ENCODE assay signal across 22 mouse cellular contexts in the genomic region with DNA sequence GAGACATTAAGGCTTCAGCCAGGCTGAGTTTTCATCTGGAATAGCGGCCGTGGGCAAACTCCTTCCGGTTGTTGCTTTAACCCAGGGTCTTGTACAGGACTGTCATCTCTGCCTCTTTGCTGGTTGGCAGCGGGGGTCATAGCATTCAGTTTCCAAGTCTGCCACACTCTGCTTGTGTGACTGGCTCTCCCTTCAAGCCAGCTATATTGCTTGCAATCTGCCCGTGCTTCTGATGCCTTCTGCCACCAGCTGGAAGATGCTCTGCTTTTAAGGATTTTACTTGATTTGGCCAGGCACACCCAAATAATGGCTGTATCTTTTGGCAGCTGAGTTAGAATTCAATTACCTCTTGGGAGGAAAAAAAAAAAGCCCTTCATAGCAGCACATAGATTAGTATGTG.
DNase-seq lines count a peak whose midpoint lies in the region; ATAC-seq and TF ChIP-seq lines count a peak whose summit lies in the region.
"Had no signal": no experiment of that assay in that cellular context is flagged by ENCODE, and none has a peak within 500 bp of the region (broad histone marks: within the 10 kb centered on the region; RNA-seq: fewer than 3 reads in every experiment).

No protein-coding gene starts in this region.

- H3K4me1 ChIP-seq in forebrain, embryonic 14.5 days (ENCODE audit: control insufficient read depth, insufficient read depth, low read length): peaks cover 4% of the 10 kb centered on the region; the same call in 1 of the 2 replicates
- peaks cover 15% of the 10 kb centered on the region for H3K4me1 ChIP-seq in forebrain, embryonic 13.5 days
- H3K4me1 ChIP-seq in hindbrain, embryonic 14.5 days (replicated peaks; ENCODE audit: control insufficient read depth, insufficient read depth, low read length): 0 out of 2 replicates have a peak, but pooled peaks cover 5% of the 10 kb centered on the region
- 0 out of 2 replicates have a peak, but pooled peaks cover 2% of the 10 kb centered on the region for H3K4me1 ChIP-seq in hindbrain, embryonic 11.5 days (replicated peaks; ENCODE audit: control insufficient read depth, insufficient read depth, low read length)
- peaks cover 15% of the 10 kb centered on the region for H3K4me1 ChIP-seq in midbrain, embryonic 15.5 days
- H3K4me1 ChIP-seq in midbrain, embryonic 11.5 days (ENCODE audit: control insufficient read depth, insufficient read depth, low read length): no peaks in the 10 kb centered on the region
- H3K4me1 ChIP-seq: limb, embryonic 15.5 days had no signal

- peak; percentile 50 for DNase-seq in forebrain, embryonic 14.5 days (ENCODE audit: low spot score)
- DNase-seq in hindbrain, embryonic 14.5 days (ENCODE audit: low spot score): no peak
- DNase-seq in hindbrain, embryonic 11.5 days (ENCODE audit: low spot score): no peak
- DNase-seq in midbrain, embryonic 11.5 days (ENCODE audit: low spot score, missing footprints): no peak
- DNase-seq in brain, embryonic 14.5 days (ENCODE audit: low read depth): peak; percentile 62
- DNase-seq in right cerebral cortex, adult 18-20 months: no peak
- DNase-seq: embryo, embryonic 11 days; gastrocnemius, postnatal 25 days; layer of hippocampus, postnatal 36 days; lung, embryonic 14.5 days; right cerebral cortex, postnatal 4 days; thymus, adult 18-20 months; thymus, postnatal 4 days had no signal

- H3K4me3 ChIP-seq in forebrain, embryonic 14.5 days (ENCODE audit: low read depth, low read length): no peak overlapping the region
- H3K4me3 ChIP-seq in forebrain, embryonic 13.5 days: no peak overlapping the region
- no peak overlapping the region for H3K4me3 ChIP-seq in hindbrain, embryonic 14.5 days (replicated peaks; ENCODE audit: low read length)
- no peak overlapping the region for H3K4me3 ChIP-seq in hindbrain, embryonic 11.5 days (ENCODE audit: low read depth, low read length)
- no peak overlapping the region for H3K4me3 ChIP-seq in midbrain, embryonic 15.5 days
- H3K4me3 ChIP-seq in midbrain, embryonic 11.5 days (ENCODE audit: low read depth, low read length): no peak overlapping the region
- H3K4me3 ChIP-seq: embryonic facial prominence, embryonic 13.5 days; erythroblast, embryonic 14.5 days; forebrain, embryonic 15.5 days; heart, adult 2 months; limb, embryonic 15.5 days had no signal

- H3K27ac ChIP-seq in forebrain, embryonic 14.5 days (ENCODE audit: low read depth, low read length): no peak overlapping the region
- H3K27ac ChIP-seq in forebrain, embryonic 13.5 days: no peak overlapping the region
- peak overlapping the region; percentile 36; the same call in 1 of the 2 replicates for H3K27ac ChIP-seq in hindbrain, embryonic 14.5 days
- H3K27ac ChIP-seq in hindbrain, embryonic 11.5 days (ENCODE audit: low read depth, low read length): no peak overlapping the region
- H3K27ac ChIP-seq in midbrain, embryonic 15.5 days: peak overlapping the region; percentile 28; the same call in 1 of the 2 replicates
- H3K27ac ChIP-seq in midbrain, embryonic 11.5 days (ENCODE audit: low read depth, low read length): no peak overlapping the region
- H3K27ac ChIP-seq: embryonic facial prominence, embryonic 13.5 days; forebrain, embryonic 15.5 days; heart, adult 2 months; limb, embryonic 15.5 days; liver, embryonic 14.5 days had no signal

- no peaks in the 10 kb centered on the region for H3K27me3 ChIP-seq in forebrain, embryonic 14.5 days (replicated peaks; ENCODE audit: control insufficient read depth, insufficient read depth, low read length)
- no peaks in the 10 kb centered on the region for H3K27me3 ChIP-seq in forebrain, embryonic 13.5 days
- no peaks in the 10 kb centered on the region for H3K27me3 ChIP-seq in hindbrain, embryonic 14.5 days (ENCODE audit: control insufficient read depth, insufficient read depth, low read length)
- H3K27me3 ChIP-seq in hindbrain, embryonic 11.5 days (ENCODE audit: control insufficient read depth, insufficient read depth, low read length): no peaks in the 10 kb centered on the region
- H3K27me3 ChIP-seq in midbrain, embryonic 15.5 days (replicated peaks): no peaks in the 10 kb centered on the region
- H3K27me3 ChIP-seq in midbrain, embryonic 11.5 days (ENCODE audit: control insufficient read depth, insufficient read depth, low read length): no peaks in the 10 kb centered on the region
- H3K27me3 ChIP-seq: embryonic facial prominence, embryonic 13.5 days; forebrain, embryonic 15.5 days; limb, embryonic 15.5 days had no signal

- TF ChIP-seq CTCF in brain, embryonic 14.5 days (IDR thresholded peaks at IDR 0.05; ENCODE audit: borderline replicate concordance, extremely low read depth, insufficient read depth, insufficient read length): no peak

- H3K9me3 ChIP-seq in forebrain, embryonic 14.5 days (replicated peaks; ENCODE audit: control insufficient read depth, low read length): no peaks in the 10 kb centered on the region
- H3K9me3 ChIP-seq in forebrain, embryonic 13.5 days (replicated peaks): peaks cover 12% of the 10 kb centered on the region
- H3K9me3 ChIP-seq in hindbrain, embryonic 14.5 days (ENCODE audit: control insufficient read depth, low read length): no peaks in the 10 kb centered on the region; the same call in 1 of the 2 replicates
- H3K9me3 ChIP-seq in hindbrain, embryonic 11.5 days (ENCODE audit: control insufficient read depth, low read length): no peaks in the 10 kb centered on the region
- H3K9me3 ChIP-seq in midbrain, embryonic 15.5 days: no peaks in the 10 kb centered on the region
- peaks cover 3% of the 10 kb centered on the region; the same call in 1 of the 2 replicates for H3K9me3 ChIP-seq in midbrain, embryonic 11.5 days (ENCODE audit: control insufficient read depth, low read length)
- H3K9me3 ChIP-seq: forebrain, embryonic 15.5 days; limb, embryonic 15.5 days had no signal

- TF ChIP-seq POLR2A in brain, embryonic 14.5 days (IDR thresholded peaks at IDR 0.05; ENCODE audit: borderline replicate concordance, extremely low read depth, insufficient read depth, insufficient read length, poor library complexity, severe bottlenecking): no peak

- WGBS in forebrain, embryonic 14.5 days: 69% methylated on average over 5 of the region's 5 CpGs
- WGBS in forebrain, embryonic 13.5 days: 72% methylated on average over 5 of the region's 5 CpGs
- 71% methylated on average over 5 of the region's 5 CpGs for WGBS in hindbrain, embryonic 14.5 days
- WGBS in hindbrain, embryonic 11.5 days: 82% methylated on average over 5 of the region's 5 CpGs
- 73% methylated on average over 5 of the region's 5 CpGs for WGBS in midbrain, embryonic 15.5 days
- WGBS in midbrain, embryonic 11.5 days: 86% methylated on average over 5 of the region's 5 CpGs

- H3K9ac ChIP-seq in forebrain, embryonic 14.5 days (ENCODE audit: low read length): no peak overlapping the region
- no peak overlapping the region for H3K9ac ChIP-seq in forebrain, embryonic 13.5 days
- no peak overlapping the region for H3K9ac ChIP-seq in hindbrain, embryonic 14.5 days
- H3K9ac ChIP-seq in hindbrain, embryonic 11.5 days (ENCODE audit: low read depth, low read length): no peak overlapping the region
- H3K9ac ChIP-seq in midbrain, embryonic 15.5 days: no peak overlapping the region
- H3K9ac ChIP-seq in midbrain, embryonic 11.5 days (ENCODE audit: low read length): no peak overlapping the region
- H3K9ac ChIP-seq: embryonic facial prominence, embryonic 13.5 days; forebrain, embryonic 15.5 days; limb, embryonic 15.5 days; liver, embryonic 14.5 days; lung, embryonic 14.5 days had no signal

- H3K36me3 ChIP-seq in forebrain, embryonic 14.5 days (ENCODE audit: control insufficient read depth, insufficient read depth, low read length): no peaks in the 10 kb centered on the region
- peaks cover 4% of the 10 kb centered on the region; the same call in 1 of the 2 replicates for H3K36me3 ChIP-seq in forebrain, embryonic 13.5 days (ENCODE audit: poor library complexity, severe bottlenecking)
- peaks cover 4% of the 10 kb centered on the region; the same call in 1 of the 2 replicates for H3K36me3 ChIP-seq in hindbrain, embryonic 14.5 days (replicated peaks; ENCODE audit: control insufficient read depth, insufficient read depth)
- H3K36me3 ChIP-seq in hindbrain, embryonic 11.5 days (ENCODE audit: control insufficient read depth, insufficient read depth, low read length): no peaks in the 10 kb centered on the region
- H3K36me3 ChIP-seq in midbrain, embryonic 15.5 days (replicated peaks): no peaks in the 10 kb centered on the region
- no peaks in the 10 kb centered on the region for H3K36me3 ChIP-seq in midbrain, embryonic 11.5 days (ENCODE audit: control insufficient read depth, insufficient read depth, low read length)
- H3K36me3 ChIP-seq: embryonic facial prominence, embryonic 13.5 days; limb, embryonic 15.5 days had no signal

- no peak overlapping the region for H3K4me2 ChIP-seq in forebrain, embryonic 14.5 days (ENCODE audit: low read length)
- H3K4me2 ChIP-seq in forebrain, embryonic 13.5 days: no peak overlapping the region
- H3K4me2 ChIP-seq in hindbrain, embryonic 14.5 days (replicated peaks): no peak overlapping the region
- H3K4me2 ChIP-seq in hindbrain, embryonic 11.5 days (replicated peaks; ENCODE audit: low read depth, low read length): no peak overlapping the region
- no peak overlapping the region for H3K4me2 ChIP-seq in midbrain, embryonic 15.5 days
- H3K4me2 ChIP-seq in midbrain, embryonic 11.5 days: no peak overlapping the region
- H3K4me2 ChIP-seq: embryonic facial prominence, embryonic 13.5 days; forebrain, embryonic 15.5 days; limb, embryonic 15.5 days; lung, embryonic 14.5 days had no signal

- no peak for ATAC-seq in forebrain, embryonic 14.5 days
- no peak for ATAC-seq in forebrain, embryonic 13.5 days
- ATAC-seq in hindbrain, embryonic 14.5 days (ENCODE audit: low FRiP score): no peak
- no peak for ATAC-seq in hindbrain, embryonic 11.5 days (ENCODE audit: low FRiP score)
- ATAC-seq in midbrain, embryonic 15.5 days (replicated peaks): no peak
- ATAC-seq in midbrain, embryonic 11.5 days (ENCODE audit: low FRiP score): no peak
- ATAC-seq: CD4-positive, CD25-positive, alpha-beta regulatory T cell, adult 4 months; forebrain, embryonic 15.5 days had no signal

Comparison
In these comparisons a context has a peak if more than half of its experiments do, and no peak if none do; other contexts are left out.
1. H3K27ac ChIP-seq: peak in hindbrain, embryonic 14.5 days (single experiment) and midbrain, embryonic 15.5 days (single experiment); none in forebrain, embryonic 14.5 days (single experiment), forebrain, embryonic 13.5 days (single experiment), hindbrain, embryonic 11.5 days (single experiment) and midbrain, embryonic 11.5 days (single experiment).
2. DNase-seq: peak in forebrain, embryonic 14.5 days (single experiment) and brain, embryonic 14.5 days (single experiment); none in hindbrain, embryonic 14.5 days (single experiment), hindbrain, embryonic 11.5 days (single experiment), midbrain, embryonic 11.5 days (single experiment) and right cerebral cortex, adult 18-20 months (single experiment).